Mouse (Mus musculus): Measurements from ENCODE around the gene Baiap2.

DNA sequence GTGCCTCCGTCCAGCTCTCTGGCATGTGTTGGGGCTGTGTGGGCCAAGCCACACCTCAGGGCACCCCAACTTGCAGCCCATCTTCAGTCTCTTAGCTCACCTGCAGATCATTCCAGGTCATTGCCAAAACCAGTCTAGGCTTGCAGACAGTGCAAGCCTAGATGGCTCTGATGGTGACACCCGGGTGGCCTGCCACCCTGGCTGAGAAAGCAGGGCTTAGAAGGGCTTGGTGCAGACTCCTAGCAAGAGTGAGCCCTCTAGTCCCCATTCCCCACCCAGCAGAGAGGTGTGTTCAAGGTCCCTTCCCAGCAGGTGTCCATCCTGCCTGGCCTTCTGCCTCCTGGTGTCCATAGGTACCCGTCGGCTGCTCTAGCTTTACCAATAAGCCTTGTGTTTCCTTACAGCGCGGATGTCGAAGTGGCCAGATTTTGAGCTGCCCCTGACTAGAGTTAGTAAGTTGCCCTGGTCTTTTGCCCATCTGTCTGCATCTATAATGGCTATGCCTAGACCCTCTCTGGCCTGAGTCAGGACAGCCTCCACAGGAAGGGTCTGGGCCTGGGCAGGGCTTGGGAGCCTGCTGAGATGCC is 60.2 kb downstream of the Baiap2 start:
- TF ChIP-seq GATA1 (IDR thresholded peaks at IDR 0.05; ENCODE audit: low read length) (no peak), TAL1 (IDR thresholded peaks at IDR 0.05; ENCODE audit: low read length) (no peak)
